Mouse (Mus musculus): Measurements from ENCODE around the gene Timm10b. TPM values are rescaled to one million over a fixed set of nuclear protein-coding genes. Genes with fewer than 3 reads are reported as not detected.

Gene Timm10b
- polyA plus RNA-seq, 1 experiment from 2014 or later = 135 TPM

DNA sequence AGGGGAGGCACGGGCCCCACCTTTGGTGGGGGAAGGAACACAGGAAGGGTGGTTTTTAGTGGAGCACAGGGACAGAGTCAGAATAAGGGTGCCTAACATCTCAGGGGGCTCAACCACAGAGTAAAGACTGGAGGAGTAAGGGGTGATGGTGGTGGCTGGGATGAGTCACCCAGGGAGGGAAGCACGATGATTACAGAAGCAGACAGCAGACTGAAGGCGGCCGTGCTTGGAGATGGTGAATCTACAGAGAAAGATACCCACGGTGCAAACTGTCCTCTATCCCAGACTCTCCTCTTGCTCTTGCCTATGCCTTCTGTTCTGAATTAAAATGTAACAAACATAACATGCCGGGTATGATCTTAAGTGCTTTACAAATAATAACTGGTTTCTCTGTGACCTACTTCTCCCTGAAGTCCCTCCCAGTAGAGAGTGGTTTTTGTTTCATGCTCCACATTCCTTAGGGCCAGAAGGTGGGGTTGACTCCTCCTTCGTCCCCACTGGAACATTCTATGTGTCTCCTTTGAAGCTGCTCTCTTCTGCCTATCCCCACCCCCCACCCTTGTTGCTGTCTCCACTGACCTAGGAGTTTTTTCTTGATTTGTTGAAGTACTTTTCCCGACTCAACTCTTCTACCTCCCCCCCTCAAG, 18.1 kb upstream of the Timm10b start:
- Histone ChIP-seq H3K4me2 (no peak overlapping the region), H3K9ac (no peak overlapping the region), H3K4me3 (replicated peaks) (no peak overlapping the region), H3K9me3 (replicated peaks) (no peaks in the 10 kb centered on the region), H3K36me3 (peaks cover 27% of the 10 kb centered on the region; the same call in 1 of the 2 replicates), H3K27ac (no peak overlapping the region), H3K27me3 (no peaks in the 10 kb centered on the region), H3K4me1 (replicated peaks) (no peaks in the 10 kb centered on the region)
- ATAC-seq (ENCODE audit: low read depth) (no peak), DNase-seq (no peak)
- WGBS (ENCODE audit: insufficient replicate concordance) = 69% methylated on average over 8 of the region's 8 CpGs

- Histone ChIP-seq H3K36me3 (no peaks in the 10 kb centered on the region), H3K27ac (no peak overlapping the region), H3K4me3 (replicated peaks) (no peak overlapping the region), H3K4me2 (no peak overlapping the region), H3K27me3 (no peaks in the 10 kb centered on the region), H3K9me3 (replicated peaks) (no peaks in the 10 kb centered on the region), H3K9ac (no peak overlapping the region), H3K4me1 (replicated peaks) (no peaks in the 10 kb centered on the region)
- 77% methylated on average over 6 of the region's 6 CpGs for WGBS (ENCODE audit: insufficient replicate concordance)
- no peak for ATAC-seq (ENCODE audit: low read depth)
- DNase-seq = no peak
Measured at GRCm38 (mm10) chr7:105625397-105625796, 14.5 kb upstream of the Timm10b start.

GRCm38 (mm10) chr7:105628633-105629032, 11.2 kb upstream of the Timm10b start:
- H3K27me3 ChIP-seq = peaks cover 13% of the 10 kb centered on the region
- no peak overlapping the region for H3K4me3 ChIP-seq (replicated peaks)
- H3K4me2 ChIP-seq = no peak overlapping the region
- H3K9ac ChIP-seq = no peak overlapping the region
- WGBS (ENCODE audit: insufficient replicate concordance) = 16% methylated on average over 3 of the region's 3 CpGs
- peaks cover 11% of the 10 kb centered on the region for H3K4me1 ChIP-seq (replicated peaks)
- no peaks in the 10 kb centered on the region for H3K36me3 ChIP-seq
- ATAC-seq (ENCODE audit: low read depth) = no peak
- no peaks in the 10 kb centered on the region for H3K9me3 ChIP-seq (replicated peaks)
- no peak overlapping the region for H3K27ac ChIP-seq
- no peak for DNase-seq

DNA sequence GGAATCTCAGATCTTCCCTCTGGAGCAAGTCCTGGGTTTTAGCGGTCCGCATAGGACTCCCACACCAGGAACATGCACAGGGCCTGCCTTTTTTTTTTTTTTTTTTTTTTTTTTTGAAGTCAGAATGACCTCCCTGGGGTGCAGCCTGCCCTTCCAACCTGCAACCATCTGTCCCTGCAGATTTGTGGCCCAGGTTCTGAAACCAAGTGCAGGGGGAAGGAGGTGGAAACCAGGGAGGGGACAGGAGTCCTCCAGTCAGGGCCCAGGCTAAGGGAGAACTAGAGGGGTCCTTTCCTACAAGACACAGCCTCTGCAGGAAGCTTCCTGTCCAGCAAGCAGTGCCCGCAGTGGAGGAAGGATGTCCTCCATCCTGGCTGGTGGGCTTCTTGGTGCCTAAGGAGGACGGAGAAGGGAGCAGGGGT, 7.3 kb upstream of the Timm10b start:
- no peak overlapping the region for H3K27ac ChIP-seq
- WGBS (ENCODE audit: insufficient replicate concordance) = 30% methylated on average over 4 of the region's 4 CpGs
- DNase-seq (no peak), ATAC-seq (ENCODE audit: low read depth) (0 out of 2 replicates have a peak, but pooled peaks have one; percentile 1)
- no peaks in the 10 kb centered on the region for H3K9me3 ChIP-seq (replicated peaks)
- peaks cover 19% of the 10 kb centered on the region for H3K36me3 ChIP-seq
- peak overlapping the region; percentile 73 for H3K4me3 ChIP-seq (replicated peaks)
- peaks cover 35% of the 10 kb centered on the region for H3K4me1 ChIP-seq (replicated peaks)
- peaks cover 13% of the 10 kb centered on the region for H3K27me3 ChIP-seq
- H3K9ac ChIP-seq = peak overlapping the region; percentile 79
- H3K4me2 ChIP-seq = peak overlapping the region; percentile 97

- peak; percentile 78 for DNase-seq
- Histone ChIP-seq H3K9ac (peak within 1 kb of the TSS; percentile 79), H3K4me2 (peak within 1 kb of the TSS; percentile 97), H3K36me3 (peaks cover 25% of the 10 kb centered on the region), H3K27me3 (peaks cover 13% of the 10 kb centered on the region), H3K9me3 (replicated peaks) (no peaks in the 10 kb centered on the region), H3K4me1 (replicated peaks) (peaks cover 35% of the 10 kb centered on the region), H3K4me3 (replicated peaks) (peak within 1 kb of the TSS; percentile 73), H3K27ac (peak within 1 kb of the TSS; percentile 18; the same call in 1 of the 2 replicates)
- ATAC-seq (ENCODE audit: low read depth) = peak; percentile 90
- WGBS (ENCODE audit: insufficient replicate concordance) = 1% methylated on average over 61 of the region's 71 CpGs
Measured at GRCm38 (mm10) chr7:105633127-105633800, 6.6 kb upstream of the Timm10b start, which contains the start of gene Trim3. Trim3 (minus strand) TSS chr7:105633571.

DNA sequence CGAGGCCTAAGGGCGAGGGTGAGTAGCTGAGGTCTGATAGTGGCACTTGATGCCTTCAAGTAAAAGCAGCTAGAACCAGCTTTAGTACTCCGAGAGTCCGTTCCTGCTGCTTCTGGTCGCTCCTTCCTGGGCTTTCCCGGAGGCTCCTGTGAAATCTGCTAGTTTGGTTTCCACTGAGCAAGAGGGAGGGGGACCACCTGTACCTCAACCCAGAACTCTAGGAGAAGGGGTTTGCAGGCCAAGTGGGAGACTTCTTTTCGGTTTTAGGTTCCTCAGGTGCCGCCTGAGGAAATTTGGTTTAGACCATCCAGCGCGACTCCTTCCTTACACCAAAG, 6.1 kb upstream of the Timm10b start:
- peak overlapping the region; percentile 97 for H3K4me2 ChIP-seq
- no peak for ATAC-seq (ENCODE audit: low read depth)
- no peaks in the 10 kb centered on the region for H3K9me3 ChIP-seq (replicated peaks)
- peaks cover 13% of the 10 kb centered on the region for H3K27me3 ChIP-seq
- H3K9ac ChIP-seq = peak overlapping the region; percentile 79
- WGBS (ENCODE audit: insufficient replicate concordance) = 5% methylated on average over 10 of the region's 10 CpGs
- H3K36me3 ChIP-seq = peaks cover 25% of the 10 kb centered on the region
- H3K4me1 ChIP-seq (replicated peaks) = peaks cover 35% of the 10 kb centered on the region
- peak overlapping the region; percentile 73 for H3K4me3 ChIP-seq (replicated peaks)
- DNase-seq = no peak
- no peak overlapping the region; the same call in 1 of the 2 replicates for H3K27ac ChIP-seq

GRCm38 (mm10) chr7:105634272-105634920, 5.5 kb upstream of the Timm10b start:
- WGBS (ENCODE audit: insufficient replicate concordance) = 48% methylated on average over 9 of the region's 9 CpGs
- Histone ChIP-seq H3K9ac (peak overlapping the region; percentile 79; the same call in 1 of the 2 replicates), H3K36me3 (peaks cover 25% of the 10 kb centered on the region), H3K27me3 (peaks cover 13% of the 10 kb centered on the region), H3K9me3 (replicated peaks) (no peaks in the 10 kb centered on the region), H3K4me1 (replicated peaks) (peaks cover 40% of the 10 kb centered on the region), H3K4me3 (replicated peaks) (peak overlapping the region; percentile 73), H3K4me2 (peak overlapping the region; percentile 97), H3K27ac (no peak overlapping the region)
- ATAC-seq (ENCODE audit: low read depth) = no peak
- DNase-seq = no peak

DNA sequence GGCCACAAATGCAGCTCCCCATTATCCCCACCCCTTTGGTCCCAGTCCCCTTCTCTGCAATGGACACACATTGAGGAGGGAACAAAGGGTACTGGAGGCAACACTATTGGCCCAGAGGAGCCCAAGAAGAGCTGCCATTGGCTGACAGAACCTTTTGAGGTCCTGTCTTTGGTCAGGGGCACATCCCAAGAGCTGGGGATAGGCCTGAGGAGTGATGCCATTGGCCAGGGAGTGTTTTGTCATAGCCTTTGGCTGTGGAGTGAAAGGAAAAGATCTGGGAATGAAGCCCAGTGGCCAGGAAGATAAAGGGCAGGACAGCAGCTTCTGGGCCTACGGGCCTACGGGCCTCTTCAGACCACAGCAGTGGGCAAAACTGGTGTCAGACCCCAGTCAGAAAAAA, 4.1 kb upstream of the Timm10b start:
- WGBS (ENCODE audit: insufficient replicate concordance) = 97% methylated on average over 2 of the region's 2 CpGs
- ATAC-seq (ENCODE audit: low read depth) (no peak), DNase-seq (no peak)
- H3K9me3 ChIP-seq (replicated peaks) = no peaks in the 10 kb centered on the region
- no peak overlapping the region for H3K4me2 ChIP-seq
- no peak overlapping the region for H3K9ac ChIP-seq
- H3K4me1 ChIP-seq (replicated peaks) = peaks cover 46% of the 10 kb centered on the region
- peaks cover 13% of the 10 kb centered on the region for H3K27me3 ChIP-seq
- H3K4me3 ChIP-seq (replicated peaks) = no peak overlapping the region
- H3K36me3 ChIP-seq = peaks cover 25% of the 10 kb centered on the region
- H3K27ac ChIP-seq = no peak overlapping the region

- ATAC-seq (ENCODE audit: low read depth) (no peak), DNase-seq (no peak)
- Histone ChIP-seq H3K27me3 (no peaks in the 10 kb centered on the region), H3K4me1 (replicated peaks) (peaks cover 49% of the 10 kb centered on the region), H3K4me3 (replicated peaks) (peak overlapping the region; percentile 81; the same call in 1 of the 2 replicates), H3K9me3 (replicated peaks) (no peaks in the 10 kb centered on the region), H3K9ac (0 out of 2 replicates have a peak overlapping the region, but pooled peaks have one; percentile 22), H3K36me3 (peaks cover 40% of the 10 kb centered on the region), H3K4me2 (peak overlapping the region; percentile 81; the same call in 1 of the 2 replicates), H3K27ac (no peak overlapping the region)
- WGBS (ENCODE audit: insufficient replicate concordance) = 82% methylated on average over 6 of the region's 6 CpGs
Measured at GRCm38 (mm10) chr7:105638776-105639175, 1.1 kb upstream of the Timm10b start.

DNA sequence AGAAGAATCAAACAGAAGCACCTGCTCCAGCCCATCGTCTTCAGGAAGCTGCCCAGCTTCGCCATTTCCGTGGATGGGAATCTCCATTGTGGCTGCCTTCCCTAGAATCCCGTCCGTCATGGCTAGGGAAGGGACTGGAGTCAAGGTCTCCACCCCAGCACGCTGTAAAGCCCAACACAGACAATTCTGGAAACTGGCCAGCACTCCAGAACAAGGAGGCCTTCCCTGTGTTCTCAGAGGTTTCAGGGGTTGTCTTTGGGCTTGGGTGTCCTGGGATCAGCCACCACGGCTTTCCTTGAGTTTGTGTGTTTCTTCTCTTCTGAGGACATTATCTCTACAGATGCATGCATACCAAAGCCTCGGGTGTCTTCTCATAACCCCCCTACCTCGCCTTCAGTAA, 552 bp upstream of the Timm10b start:
- Histone ChIP-seq H3K9ac (peak overlapping the region; percentile 85), H3K27me3 (no peaks in the 10 kb centered on the region), H3K27ac (no peak overlapping the region), H3K4me1 (replicated peaks) (peaks cover 47% of the 10 kb centered on the region), H3K4me2 (peak overlapping the region; percentile 81), H3K36me3 (peaks cover 40% of the 10 kb centered on the region), H3K9me3 (replicated peaks) (no peaks in the 10 kb centered on the region), H3K4me3 (replicated peaks) (peak overlapping the region; percentile 81)
- no peak for DNase-seq
- 67% methylated on average over 9 of the region's 9 CpGs for WGBS (ENCODE audit: insufficient replicate concordance)
- no peak for ATAC-seq (ENCODE audit: low read depth)

- peak; percentile 94 for DNase-seq
- ATAC-seq (ENCODE audit: low read depth) = peak; percentile 97
- Histone ChIP-seq H3K4me2 (peak within 1 kb of the TSS; percentile 81), H3K27ac (peak within 1 kb of the TSS; percentile 86), H3K36me3 (peaks cover 40% of the 10 kb centered on the region), H3K4me1 (replicated peaks) (peaks cover 42% of the 10 kb centered on the region), H3K9ac (peak within 1 kb of the TSS; percentile 85), H3K27me3 (no peaks in the 10 kb centered on the region), H3K9me3 (replicated peaks) (no peaks in the 10 kb centered on the region), H3K4me3 (replicated peaks) (peak within 1 kb of the TSS; percentile 81)
- WGBS (ENCODE audit: insufficient replicate concordance) = under 1% methylated on average over 45 of the region's 45 CpGs
Measured at GRCm38 (mm10) chr7:105640233-105640893, 507 bp downstream of the Timm10b start, which contains the start of the genes Arfip2 and Gm45799. Arfip2 (minus strand) TSS chr7:105640416. Gm45799 (plus strand) TSS chr7:105640552.
